Mouse (Mus musculus) midbrain, postnatal 0 days (tissue): ENCODE measurements around the gene R3hcc1l. TPM values are rescaled to one million over a fixed set of nuclear protein-coding genes. Genes with fewer than 3 reads are reported as not detected.

Source experiments
- ATAC-seq: fragments of 200-750 bp; cut with Nextera tagmentation; 2 replicates; pipeline ENCODE4 v1.8.0; 2017; ENCODE audit warnings: moderate number of reproducible peaks, mild to moderate bottlenecking, moderate TSS enrichment, moderate library complexity; ENCODE audit not compliant: low FRiP score
- DNase-seq: peaks from one replicate; pipeline ENCODE4 v3.0.0-alpha.2; 2015; ENCODE audit warnings: low spot score
- H3K27ac ChIP-seq: fragments of 300-500 bp; sonication (generic); 2 replicates; pipeline ENCODE4 v1.5.1; 2014; ENCODE audit warnings: low read depth, mild to moderate bottlenecking, low read length, mixed read lengths
- H3K27me3 ChIP-seq: fragments of 300-500 bp; sonication (generic); 2 replicates; pipeline ENCODE4 v1.6.1; 2014; ENCODE audit warnings: low read length, control low read depth, mixed read lengths; ENCODE audit not compliant: insufficient read depth
- H3K36me3 ChIP-seq: fragments of 300-500 bp; sonication (generic); 2 replicates; pipeline ENCODE4 v1.6.1; 2014; ENCODE audit warnings: low read length, control low read depth, mixed read lengths; ENCODE audit not compliant: insufficient read depth
- H3K4me1 ChIP-seq: fragments of 300-500 bp; sonication (generic); 2 replicates; pipeline ENCODE4 v1.6.1; 2014; ENCODE audit warnings: mild to moderate bottlenecking, control low read depth, antibody characterized with exemption, low read length, mixed read lengths; ENCODE audit not compliant: insufficient read depth
- H3K4me2 ChIP-seq: fragments of 300-500 bp; sonication (generic); 2 replicates; pipeline ENCODE4 v1.6.1; 2014; ENCODE audit warnings: low read depth, mild to moderate bottlenecking, low read length, mixed read lengths; ENCODE audit not compliant: poor library complexity, severe bottlenecking
- H3K4me3 ChIP-seq: fragments of 300-500 bp; sonication (generic); 2 replicates; pipeline ENCODE4 v1.5.1; 2014; ENCODE audit warnings: low read depth, mild to moderate bottlenecking, low read length, moderate library complexity
- H3K9ac ChIP-seq: fragments of 300-500 bp; sonication (generic); replicated peaks from 2 replicates; pipeline ENCODE4 v1.6.1; 2014; ENCODE audit warnings: mild to moderate bottlenecking, low read length, moderate library complexity, mixed read lengths; ENCODE audit not compliant: poor library complexity, severe bottlenecking
- H3K9me3 ChIP-seq: fragments of 300-500 bp; sonication (generic); 2 replicates; pipeline ENCODE4 v1.6.1; 2016; ENCODE audit warnings: low read length, control low read depth
- CTCF ChIP-seq: IDR thresholded peaks from 2 replicates; pipeline ENCODE4 v1.5.1; 2016; ENCODE audit warnings: antibody characterized with exemption, mild to moderate bottlenecking
- WGBS: fragments of 180-500 bp; shearing (Covaris S2); extraction: QIAGEN DNeasy Blood & Tissue Kit; methylation state at CpG from one replicate; pipeline ENCODE4 v1.1.7; 2014; 5-methylcytosine and 5-hydroxymethylcytosine counted together
- polyA plus RNA-seq: library from polyadenylated mRNA; unstranded; fragments of >200 nt; fragmentation: Nextera tagmentation; extraction: Ambion mirVana; gene quantifications from 2 replicates; pipeline ENCODE4 v1.2.1, GENCODE M21; 2015
- total RNA-seq: library from RNA; depleted of rRNA; stranded (reverse); fragments of >200 nt; gene quantifications from 2 replicates; pipeline ENCODE4 v1.2.3, GENCODE M21; 2014

R3hcc1l gene
- total and polyA plus RNA-seq, 2 experiments from 2014 or later, result 7.7 to 9.9 TPM

DNA sequence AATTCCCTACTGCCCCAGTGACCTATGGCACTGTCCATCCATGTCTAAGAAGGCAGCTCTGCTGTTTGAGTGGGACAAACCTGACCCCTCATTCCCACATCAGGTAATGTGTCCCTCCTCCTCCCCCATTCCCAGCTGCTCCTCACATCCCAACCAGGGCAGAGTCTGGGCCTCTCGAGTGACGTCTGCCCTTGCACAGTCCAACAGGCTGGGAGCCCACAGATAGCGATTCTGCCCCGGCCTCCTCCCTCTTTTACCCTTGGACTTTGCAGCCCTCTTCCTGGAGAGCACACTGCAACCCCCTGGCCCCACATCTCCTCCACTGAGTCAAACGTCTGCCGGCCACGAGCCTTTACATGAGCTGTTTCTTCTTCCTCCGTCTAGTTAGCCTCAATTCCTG lies 84.0 kb downstream of the R3hcc1l start:
- Histone ChIP-seq H3K4me2 (no peak overlapping the region), H3K9me3 (no peaks in the 10 kb centered on the region), H3K27me3 (no peaks in the 10 kb centered on the region), H3K4me3 (no peak overlapping the region), H3K4me1 (no peaks in the 10 kb centered on the region), H3K27ac (no peak overlapping the region), H3K36me3 (no peaks in the 10 kb centered on the region), H3K9ac (no peak overlapping the region)
- DNase-seq (no peak), ATAC-seq (no peak)
- 83% methylated on average over 8 of the region's 8 CpGs for WGBS
- TF ChIP-seq CTCF, result no peak

DNA sequence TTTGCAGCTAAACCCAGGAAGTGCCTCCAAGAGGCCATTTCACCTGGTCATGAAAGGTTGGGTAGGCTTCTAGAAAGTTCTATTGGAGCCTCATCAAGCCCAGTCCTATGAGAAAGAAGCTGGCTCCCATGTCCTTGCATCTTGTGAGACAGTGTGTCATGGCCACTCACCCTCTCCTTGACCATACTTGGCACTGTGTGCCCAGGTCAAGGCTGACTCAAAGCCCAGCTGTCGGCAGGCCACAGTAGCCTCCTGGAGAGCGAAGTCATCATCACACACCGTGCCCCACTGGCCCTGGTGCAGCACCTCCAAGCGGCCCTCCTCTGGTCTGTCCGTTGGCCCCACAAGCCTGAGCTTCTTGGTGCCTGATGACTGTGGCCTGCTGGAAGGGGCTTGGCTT lies 89.5 kb downstream of the R3hcc1l start:
- DNase-seq (no peak), ATAC-seq (no peak)
- Histone ChIP-seq H3K36me3 (no peaks in the 10 kb centered on the region), H3K9me3 (no peaks in the 10 kb centered on the region), H3K4me1 (peaks cover 3% of the 10 kb centered on the region; the same call in 1 of the 2 replicates), H3K27ac (no peak overlapping the region), H3K27me3 (peaks cover 12% of the 10 kb centered on the region), H3K4me2 (no peak overlapping the region), H3K9ac (no peak overlapping the region), H3K4me3 (no peak overlapping the region)
- 95% methylated on average over 5 of the region's 5 CpGs for WGBS
- TF ChIP-seq CTCF, result no peak

DNA sequence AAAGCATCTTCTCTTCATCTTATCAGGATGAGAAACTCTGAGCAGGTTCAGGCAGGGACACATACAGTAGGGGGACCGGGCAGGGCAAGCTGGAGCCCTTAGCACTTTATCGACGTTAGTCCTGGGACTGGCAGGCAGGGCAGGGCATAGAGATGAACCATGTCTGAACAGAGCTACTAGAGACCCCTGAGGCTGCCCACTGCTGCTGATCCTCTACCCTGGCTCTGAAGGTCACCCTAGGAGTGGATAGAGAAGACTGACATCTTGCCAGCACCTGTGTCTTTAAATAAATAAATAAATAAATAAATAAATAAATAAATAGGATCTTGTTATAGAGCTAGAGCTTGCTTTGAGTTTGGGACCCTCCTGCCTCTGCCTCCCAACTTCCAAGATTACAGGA lies 91.2 kb downstream of the R3hcc1l start:
- no peak overlapping the region for H3K4me2 ChIP-seq
- no peak overlapping the region for H3K9ac ChIP-seq
- TF ChIP-seq CTCF, result no peak
- DNase-seq (no peak), ATAC-seq (no peak)
- H3K36me3 ChIP-seq, result no peaks in the 10 kb centered on the region
- H3K4me1 ChIP-seq, result peaks cover 3% of the 10 kb centered on the region; the same call in 1 of the 2 replicates
- no peak overlapping the region for H3K4me3 ChIP-seq
- no peak overlapping the region for H3K27ac ChIP-seq
- peaks cover 15% of the 10 kb centered on the region for H3K27me3 ChIP-seq
- 95% methylated on average over 3 of the region's 3 CpGs for WGBS
- no peaks in the 10 kb centered on the region for H3K9me3 ChIP-seq

DNA sequence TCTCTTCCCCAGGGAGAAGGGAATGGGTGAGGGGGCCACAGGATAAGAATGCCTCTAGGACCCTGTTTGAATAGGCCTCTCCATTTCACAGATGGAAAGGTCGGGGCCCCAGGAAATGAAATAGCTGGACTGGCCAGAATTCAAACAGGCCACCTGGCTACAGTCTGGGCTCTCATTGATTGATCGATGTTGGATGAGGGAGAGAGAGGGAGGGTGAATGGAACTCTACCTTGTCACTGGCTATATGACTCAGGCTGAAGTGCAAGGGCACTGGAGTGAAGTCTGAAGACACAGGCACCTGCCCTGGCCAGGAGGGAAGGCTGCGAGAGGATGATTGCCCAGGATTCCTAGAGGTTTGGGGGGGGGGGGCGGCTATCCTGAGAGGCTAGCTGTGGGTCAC lies 93.2 kb downstream of the R3hcc1l start:
- ATAC-seq (no peak), DNase-seq (no peak)
- TF ChIP-seq CTCF, result no peak
- H3K4me2 ChIP-seq, result no peak overlapping the region
- H3K4me1 ChIP-seq, result peaks cover 3% of the 10 kb centered on the region; the same call in 1 of the 2 replicates
- H3K27ac ChIP-seq, result no peak overlapping the region
- H3K27me3 ChIP-seq, result peaks cover 15% of the 10 kb centered on the region
- H3K9ac ChIP-seq, result no peak overlapping the region
- 81% methylated on average over 4 of the region's 4 CpGs for WGBS
- H3K36me3 ChIP-seq, result no peaks in the 10 kb centered on the region
- no peak overlapping the region for H3K4me3 ChIP-seq
- H3K9me3 ChIP-seq, result no peaks in the 10 kb centered on the region

DNA sequence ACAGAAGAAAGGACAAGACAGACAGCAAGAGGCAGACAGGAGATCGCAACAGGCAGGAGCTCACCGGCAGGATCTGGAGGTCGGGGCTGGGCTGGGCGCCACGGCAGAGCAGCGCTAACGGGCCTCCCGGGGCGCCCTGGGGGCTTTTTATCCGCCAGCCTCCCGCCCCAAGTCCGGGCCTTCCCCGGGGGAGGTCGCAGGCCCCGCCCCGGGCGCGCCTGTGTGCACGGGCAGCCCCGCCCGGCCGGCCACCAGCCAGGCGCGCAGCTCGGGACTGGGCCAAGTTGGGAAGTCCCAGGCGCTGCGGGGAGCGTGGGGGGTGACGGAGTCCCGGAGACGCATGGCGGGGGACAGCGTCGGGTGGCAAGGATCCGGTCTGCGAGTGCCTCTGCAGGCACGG lies 94.1 kb downstream of the R3hcc1l start, which contains the start of gene Loxl4:
Loxl4 (minus strand) TSS at position 160 of the 400 bp plus-strand sequence.
- DNase-seq, result no peak

DNA sequence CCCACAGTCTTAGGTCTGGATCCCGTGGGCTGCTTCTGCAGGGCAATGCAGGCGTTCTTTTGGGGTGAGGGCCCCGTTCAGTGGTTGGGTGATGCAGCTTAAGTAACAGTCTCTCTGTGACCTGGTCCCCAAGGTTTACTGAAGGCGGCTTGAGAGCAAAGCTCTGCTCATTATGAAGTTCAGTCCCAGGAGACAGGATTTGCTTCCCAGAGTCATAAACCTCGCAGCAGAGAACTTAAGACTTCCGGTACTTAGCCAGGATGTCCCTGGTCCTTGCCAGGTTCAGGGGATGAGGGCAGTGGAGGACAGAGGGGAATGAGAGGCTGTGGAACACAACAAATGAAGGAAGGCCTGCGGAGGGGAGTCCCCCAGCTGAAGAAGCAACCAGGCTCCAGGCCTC lies 94.6 kb downstream of the R3hcc1l start:
- 30% methylated on average over 7 of the region's 7 CpGs for WGBS
- no peak for DNase-seq
- Histone ChIP-seq H3K9ac (no peak overlapping the region), H3K36me3 (no peaks in the 10 kb centered on the region), H3K9me3 (no peaks in the 10 kb centered on the region), H3K4me1 (peaks cover 3% of the 10 kb centered on the region; the same call in 1 of the 2 replicates), H3K4me2 (peak overlapping the region; percentile 51; the same call in 1 of the 2 replicates), H3K27ac (no peak overlapping the region), H3K27me3 (peaks cover 15% of the 10 kb centered on the region), H3K4me3 (peak overlapping the region; percentile 28; the same call in 1 of the 2 replicates)
- no peak for TF ChIP-seq CTCF
- no peak for ATAC-seq

More for the DNA sequence above, 94.1 kb downstream of the R3hcc1l start, which contains the start of gene Loxl4:
- Histone ChIP-seq H3K27ac (no peak within 1 kb of the TSS), H3K9ac (no peak within 1 kb of the TSS; the same call in 1 of the 2 replicates), H3K4me2 (peak within 1 kb of the TSS; percentile 51), H3K4me1 (peaks cover 3% of the 10 kb centered on the region; the same call in 1 of the 2 replicates), H3K9me3 (no peaks in the 10 kb centered on the region), H3K27me3 (peaks cover 15% of the 10 kb centered on the region), H3K36me3 (no peaks in the 10 kb centered on the region), H3K4me3 (peak within 1 kb of the TSS; percentile 28; the same call in 1 of the 2 replicates)
- 2% methylated on average over 37 of the region's 37 CpGs for WGBS
- ATAC-seq, result no peak
- no peak for TF ChIP-seq CTCF
